Mouse (Mus musculus) MEL (cell line): Measurements from ENCODE around the gene Hist1h2ad.

Experiments used
- CHD2 ChIP-seq: IDR thresholded peaks from 2 replicates; pipeline ENCODE4 v1.6.1; 2011; ENCODE audit warnings: low read length, improper control_type of control experiment
- CTCF ChIP-seq, 3 experiments: IDR thresholded peaks in 2 of 3; conservative IDR thresholded peaks in 1 of 3; 2 replicates each; pipeline ENCODE4 v1.5.1; 2011 to 2012; ENCODE audit warnings: low read length in 3 of 3, low read depth in 2 of 3, mild to moderate bottlenecking in 2 of 3, improper control_type of control experiment in 1 of 3, inconsistent platforms in 1 of 3, mixed read lengths in 1 of 3, moderate library complexity in 1 of 3; ENCODE audit not compliant: control insufficient read depth in 1 of 3, insufficient read depth in 1 of 3, poor library complexity in 1 of 3, severe bottlenecking in 1 of 3
- EP300 ChIP-seq, 2 experiments: IDR thresholded peaks; 2 replicates each; pipeline ENCODE4 v1.6.1; 2011; ENCODE audit warnings: improper control_type of control experiment in 2 of 2, low read length in 2 of 2, low read depth in 1 of 2, mild to moderate bottlenecking in 1 of 2
- GATA1 ChIP-seq: IDR thresholded peaks from 2 replicates; pipeline ENCODE4 v1.6.1; 2011; ENCODE audit warnings: low read depth, low read length, improper control_type of control experiment
- HCFC1 ChIP-seq: IDR thresholded peaks from 2 replicates; pipeline ENCODE4 v1.6.1; 2012; ENCODE audit warnings: low read depth, mild to moderate bottlenecking, inconsistent platforms, low read length, improper control_type of control experiment, moderate library complexity
- KAT2A ChIP-seq: conservative IDR thresholded peaks from 2 replicates; pipeline ENCODE4 v1.6.1; 2012; ENCODE audit warnings: low read depth, low read length, improper control_type of control experiment, inconsistent platforms
- MAX ChIP-seq: IDR thresholded peaks from 2 replicates; pipeline ENCODE4 v1.6.1; 2011; ENCODE audit warnings: low read length, improper control_type of control experiment
- NELFE ChIP-seq: IDR thresholded peaks from 2 replicates; pipeline ENCODE4 v1.6.1; 2011; ENCODE audit warnings: low read depth, low read length, improper control_type of control experiment
- POLR2A ChIP-seq, 2 experiments: IDR thresholded peaks; 2 replicates each; pipeline ENCODE4 v1.6.1; 2011 to 2012; ENCODE audit warnings: low read length in 2 of 2, mild to moderate bottlenecking in 2 of 2, control low read depth in 1 of 2, improper control_type of control experiment in 1 of 2, low read depth in 1 of 2, moderate library complexity in 1 of 2; ENCODE audit not compliant: control insufficient read depth in 1 of 2, insufficient read depth in 1 of 2, poor library complexity in 1 of 2
- POLR2AphosphoS2 ChIP-seq: IDR thresholded peaks from 2 replicates; pipeline ENCODE4 v1.6.1; 2011; ENCODE audit warnings: low read length, improper control_type of control experiment
- TAL1 ChIP-seq: IDR thresholded peaks from 2 replicates; pipeline ENCODE4 v1.6.1; 2012; ENCODE audit warnings: mild to moderate bottlenecking, inconsistent platforms, low read length, moderate library complexity, mixed read lengths
- USF1 ChIP-seq: IDR thresholded peaks from 2 replicates; pipeline ENCODE4 v1.6.1; 2014; ENCODE audit warnings: low read depth, mild to moderate bottlenecking, inconsistent platforms, low read length, improper control_type of control experiment, moderate library complexity
- ZC3H11A ChIP-seq: IDR thresholded peaks from 2 replicates; pipeline ENCODE4 v1.6.1; 2012; ENCODE audit warnings: low read depth, mild to moderate bottlenecking, inconsistent platforms, low read length, improper control_type of control experiment
- ZMIZ1 ChIP-seq: IDR thresholded peaks from 2 replicates; pipeline ENCODE4 v1.6.1; 2012; ENCODE audit warnings: low read depth, mild to moderate bottlenecking, inconsistent platforms, low read length, improper control_type of control experiment, moderate library complexity

DNA sequence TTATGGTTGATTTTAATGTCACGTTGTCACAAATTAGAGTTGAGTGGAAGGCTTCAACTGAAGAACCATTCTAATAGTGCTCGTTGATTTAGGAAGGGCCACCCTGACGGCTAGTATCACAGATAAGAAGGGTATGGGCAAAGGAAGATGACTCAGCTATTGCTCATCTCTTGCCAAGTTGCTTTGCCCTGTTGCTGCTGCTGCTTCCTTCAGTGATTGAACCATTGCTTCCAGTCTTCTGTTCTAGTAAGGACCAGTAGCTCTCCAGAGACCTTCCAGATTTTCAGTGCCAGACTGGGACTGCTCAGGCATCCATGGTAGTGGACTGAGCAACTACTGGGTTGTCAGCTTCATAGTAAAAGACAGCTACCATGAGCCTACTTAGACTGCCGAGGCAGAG is 35.0 kb downstream of the Hist1h2ad start:
- TF ChIP-seq POLR2A (IDR thresholded peaks at IDR 0.05; ENCODE audit: control insufficient read depth in 1 of 2, insufficient read depth in 1 of 2, low read depth in 1 of 2, low read length in 2 of 2, poor library complexity in 1 of 2) (no peak), EP300 (IDR thresholded peaks at IDR 0.05; ENCODE audit: low read depth in 1 of 2, low read length in 2 of 2) (peak; percentile 49 to 55; a peak in 2 of 4 replicates), CTCF (IDR thresholded peaks at IDR 0.05 in 2 of 3, conservative IDR thresholded peaks at IDR 0.05 in 1 of 3; ENCODE audit: control insufficient read depth in 1 of 3, insufficient read depth in 1 of 3, low read depth in 2 of 3, low read length in 3 of 3, poor library complexity in 1 of 3, severe bottlenecking in 1 of 3) (no peak), GATA1 (peak; percentile 69), KAT2A (no peak), MAX (no peak), ZMIZ1 (no peak), HCFC1 (no peak), TAL1 (no peak), POLR2AphosphoS2 (no peak), ZC3H11A (no peak), CHD2 (no peak), NELFE (no peak), USF1 (no peak)
